Mouse (Mus musculus) heart, postnatal 0 days (tissue): ENCODE results near the gene Pla2g2f.

ENCODE experiments used
- CTCF ChIP-seq: IDR thresholded peaks from 2 replicates; pipeline ENCODE4 v1.5.1; 2016; ENCODE audit warnings: antibody characterized with exemption, control low read depth, low read depth
- EP300 ChIP-seq: IDR thresholded peaks from 2 replicates; pipeline ENCODE4 v1.6.1; 2016; ENCODE audit warnings: antibody characterized with exemption, low read depth

- no peak for TF ChIP-seq CTCF
- TF ChIP-seq EP300, result no peak
Measured at GRCm38 (mm10) chr4:138725751-138726150, 31.7 kb downstream of the Pla2g2f start.
